Comparison of ENCODE assay signal across 10 mouse cellular contexts in genomic region chr11:106614339-106614645, GRCm38 (mm10). TPM values are rescaled to one million over a fixed set of nuclear protein-coding genes. Genes with fewer than 3 reads are reported as not detected.
DNase-seq lines count a peak whose midpoint lies in the region; ATAC-seq and TF ChIP-seq lines count a peak whose summit lies in the region.
"Had no signal": no experiment of that assay in that cellular context is flagged by ENCODE, and none has a peak within 500 bp of the region (broad histone marks: within the 10 kb centered on the region; RNA-seq: fewer than 3 reads in every experiment).

No protein-coding gene starts in this region.

- no peak for ATAC-seq in heart, embryonic 11.5 days (replicated peaks; ENCODE audit: insufficient number of reproducible peaks, low FRiP score, low TSS enrichment)
- ATAC-seq in heart, embryonic 13.5 days (ENCODE audit: extremely low read depth, insufficient number of reproducible peaks, low FRiP score, low TSS enrichment): no peak
- ATAC-seq in forebrain, postnatal 0 days: no peak

- peak overlapping the region; percentile 36; the same call in 1 of the 2 replicates for H3K27ac ChIP-seq in heart, adult 2 months
- no peak overlapping the region for H3K27ac ChIP-seq in heart, embryonic 11.5 days (ENCODE audit: low read depth, low read length)
- H3K27ac ChIP-seq in heart, embryonic 13.5 days (replicated peaks): peak overlapping the region; percentile 61
- H3K27ac ChIP-seq in forebrain, postnatal 0 days (ENCODE audit: low read depth, low read length): no peak overlapping the region

- WGBS in heart, adult 2 months: 10% methylated on average over 4 of the region's 4 CpGs
- WGBS in heart, embryonic 11.5 days (ENCODE audit: insufficient replicate concordance): 36% methylated on average over 4 of the region's 4 CpGs
- WGBS in heart, embryonic 13.5 days: 20% methylated on average over 4 of the region's 4 CpGs
- 86% methylated on average over 4 of the region's 4 CpGs for WGBS in forebrain, postnatal 0 days

- intact Hi-C loops in heart, adult 2 months (cut with DNase I): loop anchor here (5.0 kb wide), 4 partner anchors 42 to 342 kb away; partner anchors contain the start of gene Smarcd2

- no peak for TF ChIP-seq EP300 in heart, adult 2 months (IDR thresholded peaks at IDR 0.05; ENCODE audit: insufficient read depth, low read depth, low read length)

- H3K79me2 ChIP-seq in heart, adult 2 months (replicated peaks; ENCODE audit: control insufficient read depth, insufficient read depth, low read length): no peaks in the 10 kb centered on the region; the same call in 1 of the 2 replicates

- H3K9ac ChIP-seq in heart, adult 2 months (ENCODE audit: low read depth, low read length): no peak overlapping the region
- H3K9ac ChIP-seq in heart, embryonic 11.5 days (ENCODE audit: low read depth, low read length): no peak overlapping the region
- H3K9ac ChIP-seq in heart, embryonic 13.5 days: no peak overlapping the region
- no peak overlapping the region for H3K9ac ChIP-seq in forebrain, postnatal 0 days

- H3K36me3 ChIP-seq in heart, adult 2 months (ENCODE audit: control insufficient read depth, insufficient read depth, low read length): peaks cover 2% of the 10 kb centered on the region; the same call in 1 of the 2 replicates
- no peaks in the 10 kb centered on the region for H3K36me3 ChIP-seq in heart, embryonic 11.5 days (ENCODE audit: control insufficient read depth, insufficient read depth, low read length)
- no peaks in the 10 kb centered on the region for H3K36me3 ChIP-seq in heart, embryonic 13.5 days
- no peaks in the 10 kb centered on the region for H3K36me3 ChIP-seq in forebrain, postnatal 0 days (ENCODE audit: insufficient read depth)
- H3K36me3 ChIP-seq: hindbrain, embryonic 15.5 days; neural tube, embryonic 15.5 days had no signal

- peak; percentile 34 to 39 for DNase-seq in heart, adult 2 months
- peak; percentile 51 for DNase-seq in MEL-GATA-1-ER (ENCODE audit: extremely low read depth, low read depth)
- peak; percentile 70 for DNase-seq in lung, postnatal 36 days
- no peak for DNase-seq in spleen, postnatal 14 days (ENCODE audit: low spot score in 2 of 2)
- no peak for DNase-seq in forebrain, postnatal 0 days
- DNase-seq in Muller cell, postnatal 12 days (ENCODE audit: inconsistent ontology term): no peak

- no peak overlapping the region for H3K4me3 ChIP-seq in heart, adult 2 months
- H3K4me3 ChIP-seq in heart, embryonic 11.5 days (ENCODE audit: low read depth, low read length): no peak overlapping the region
- no peak overlapping the region for H3K4me3 ChIP-seq in heart, embryonic 13.5 days
- no peak overlapping the region for H3K4me3 ChIP-seq in forebrain, postnatal 0 days (ENCODE audit: low read depth, low read length)

- H3K27me3 ChIP-seq in heart, adult 2 months (ENCODE audit: control insufficient read depth, insufficient read depth, low read length): no peaks in the 10 kb centered on the region
- H3K27me3 ChIP-seq in heart, embryonic 11.5 days (ENCODE audit: control insufficient read depth, insufficient read depth, low read length): no peaks in the 10 kb centered on the region
- H3K27me3 ChIP-seq in heart, embryonic 13.5 days (replicated peaks): no peaks in the 10 kb centered on the region
- H3K27me3 ChIP-seq in forebrain, postnatal 0 days (ENCODE audit: insufficient read depth, low read length): no peaks in the 10 kb centered on the region
- H3K27me3 ChIP-seq: hindbrain, embryonic 15.5 days; neural tube, embryonic 15.5 days had no signal

- H3K4me2 ChIP-seq in heart, embryonic 11.5 days: no peak overlapping the region
- H3K4me2 ChIP-seq in heart, embryonic 13.5 days: 0 out of 2 replicates have a peak overlapping the region, but pooled peaks have one; percentile 2
- H3K4me2 ChIP-seq in forebrain, postnatal 0 days (ENCODE audit: low read depth): no peak overlapping the region

- TF ChIP-seq POLR2A in heart, adult 2 months (IDR thresholded peaks at IDR 0.05; ENCODE audit: insufficient read depth, low read depth, low read length): no peak

- peaks cover 13% of the 10 kb centered on the region for H3K4me1 ChIP-seq in heart, adult 2 months (ENCODE audit: control insufficient read depth, insufficient read depth, low read length)
- peaks cover 24% of the 10 kb centered on the region for H3K4me1 ChIP-seq in heart, embryonic 11.5 days (ENCODE audit: control insufficient read depth, insufficient read depth, low read length)
- peaks cover 47% of the 10 kb centered on the region for H3K4me1 ChIP-seq in heart, embryonic 13.5 days
- peaks cover 4% of the 10 kb centered on the region; the same call in 1 of the 2 replicates for H3K4me1 ChIP-seq in forebrain, postnatal 0 days (ENCODE audit: insufficient read depth)

- no peak for TF ChIP-seq CTCF in heart, adult 2 months (IDR thresholded peaks at IDR 0.05)
- TF ChIP-seq CTCF in forebrain, postnatal 0 days (IDR thresholded peaks at IDR 0.05; ENCODE audit: low read depth): no peak

- H3K9me3 ChIP-seq in heart, embryonic 11.5 days (replicated peaks; ENCODE audit: control insufficient read depth, low read length): no peaks in the 10 kb centered on the region
- no peaks in the 10 kb centered on the region for H3K9me3 ChIP-seq in heart, embryonic 13.5 days
- no peaks in the 10 kb centered on the region for H3K9me3 ChIP-seq in forebrain, postnatal 0 days (ENCODE audit: low read length)
- H3K9me3 ChIP-seq: hindbrain, embryonic 15.5 days; neural tube, embryonic 15.5 days had no signal

RNA-seq across cellular contexts. Expression of gene Tex2, which starts 1.1 kb away (rescaled TPM):
- total RNA-seq in heart, adult 2 months (2021): 10 to 100 TPM; 42.5 to 46.8 TPM
- polyA plus RNA-seq in heart, adult 2 months (2012; rRNA removed): 17.2 and 27.1 TPM in 2 replicates
- 12.3 and 14.9 TPM in 2 replicates for polyA plus RNA-seq in heart, embryonic 11.5 days (2014; fragmentation: Nextera tagmentation; extraction: Ambion mirVana)
- 12.3 and 13.1 TPM in 2 replicates for polyA plus RNA-seq in heart, embryonic 13.5 days (2015; fragmentation: Nextera tagmentation; extraction: Ambion mirVana)
- total RNA-seq in forebrain, postnatal 0 days (2014; rRNA removed): 44.7 and 49.3 TPM in 2 replicates
- 17.5 and 23.0 TPM in 2 replicates for polyA plus RNA-seq in forebrain, postnatal 0 days (2015; fragmentation: Nextera tagmentation; extraction: Ambion mirVana)

Comparison
In these comparisons a context has a peak if more than half of its experiments do, and no peak if none do; other contexts are left out.
1. H3K27ac ChIP-seq: peak in heart, adult 2 months (single experiment) and heart, embryonic 13.5 days (single experiment); none in heart, embryonic 11.5 days (single experiment) and forebrain, postnatal 0 days (single experiment).
2. DNase-seq: peak in heart, adult 2 months (2 of 2), MEL-GATA-1-ER (single experiment) and lung, postnatal 36 days (single experiment); none in spleen, postnatal 14 days (0 of 2), forebrain, postnatal 0 days (single experiment) and Muller cell, postnatal 12 days (single experiment).